Mouse (Mus musculus) heart, adult 2 months (tissue): ENCODE data around the gene H1f0.

Experiments
- EP300 ChIP-seq: fragments of 200-500 bp; IDR thresholded peaks from 2 replicates; pipeline ENCODE4 v1.6.1; 2011; ENCODE audit warnings: low read depth, low read length, control low read depth; ENCODE audit not compliant: insufficient read depth
- POLR2A ChIP-seq: fragments of 200-500 bp; IDR thresholded peaks from 2 replicates; pipeline ENCODE4 v1.6.1; 2011; ENCODE audit warnings: mild to moderate bottlenecking, low read depth, low read length, control low read depth; ENCODE audit not compliant: insufficient read depth

- TF ChIP-seq POLR2A (no peak), EP300 (no peak)
Measured at GRCm38 (mm10) chr15:78995916-78996315, 32.3 kb upstream of the H1f0 start.
